8 mouse cellular contexts compared by ENCODE assay signal in the genomic region with DNA sequence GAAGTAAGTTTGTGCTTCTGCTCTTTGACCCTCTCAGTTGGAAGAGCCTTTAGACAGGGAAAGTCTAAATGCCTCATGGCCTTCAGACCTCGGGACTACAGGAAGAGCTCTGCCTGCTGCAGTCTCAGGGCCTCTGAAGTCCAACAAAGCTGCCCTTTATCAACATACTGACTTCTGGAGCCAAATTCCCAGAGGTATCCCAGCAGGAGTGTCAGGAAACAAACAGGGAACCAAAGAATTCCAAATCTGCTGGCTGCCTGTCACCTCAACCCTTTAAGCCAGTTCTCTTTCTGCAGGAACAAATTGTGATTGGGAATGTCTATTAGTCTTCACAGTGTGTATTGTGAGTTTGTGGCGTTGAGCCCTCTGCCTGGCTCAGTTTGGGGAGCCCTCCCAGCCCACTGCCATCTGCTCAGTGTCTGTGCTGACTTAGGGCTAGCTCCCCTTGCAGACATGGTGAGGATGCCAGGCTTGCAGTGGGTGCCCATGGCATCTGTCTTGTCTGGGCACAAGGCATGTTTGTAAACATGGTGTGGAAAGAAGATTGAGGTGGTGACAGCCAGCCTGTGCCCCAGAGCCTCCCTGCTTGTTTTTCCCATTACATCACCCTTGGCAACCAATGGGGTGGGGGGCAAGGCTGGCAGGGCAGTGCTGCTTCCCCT.
DNase-seq lines count a peak whose midpoint lies in the region; ATAC-seq and TF ChIP-seq lines count a peak whose summit lies in the region.

No protein-coding gene starts in this region.

- no peak for TF ChIP-seq POLR2A in lung, adult 2 months (IDR thresholded peaks at IDR 0.05; ENCODE audit: borderline replicate concordance, extremely low read depth, low read depth, low read length)

- no peak for TF ChIP-seq CTCF in lung, adult 2 months (IDR thresholded peaks at IDR 0.05; ENCODE audit: insufficient read depth, low read length)

- no peaks in the 10 kb centered on the region for H3K27me3 ChIP-seq in kidney, embryonic 14.5 days (ENCODE audit: control insufficient read depth, insufficient read depth, low read length)
- no peaks in the 10 kb centered on the region for H3K27me3 ChIP-seq in heart, embryonic 16.5 days (ENCODE audit: control insufficient read depth, insufficient read depth, low read length)

- H3K36me3 ChIP-seq in kidney, embryonic 14.5 days (ENCODE audit: control insufficient read depth, insufficient read depth, low read length): no peaks in the 10 kb centered on the region
- H3K36me3 ChIP-seq in heart, embryonic 16.5 days (ENCODE audit: control insufficient read depth, insufficient read depth): no peaks in the 10 kb centered on the region

- no peak overlapping the region for H3K9ac ChIP-seq in kidney, embryonic 14.5 days (ENCODE audit: low read depth, low read length)
- H3K9ac ChIP-seq in heart, embryonic 16.5 days (ENCODE audit: low read length): no peak overlapping the region; the same call in 1 of the 2 replicates

- no peaks in the 10 kb centered on the region; the same call in 1 of the 2 replicates for H3K4me1 ChIP-seq in kidney, embryonic 14.5 days (ENCODE audit: control insufficient read depth, insufficient read depth, low read length)
- H3K4me1 ChIP-seq in heart, embryonic 16.5 days (ENCODE audit: control insufficient read depth, insufficient read depth, low read length): peaks cover 12% of the 10 kb centered on the region
- peaks cover 13% of the 10 kb centered on the region for H3K4me1 ChIP-seq in lung, adult 2 months (ENCODE audit: control insufficient read depth, insufficient read depth, low read length)

- no peak for DNase-seq in kidney, postnatal 25 days
- DNase-seq in cerebellum, adult 8-10 months: peak; percentile 20
- DNase-seq in lung, adult 2 months: peak; percentile 11
- DNase-seq in urinary bladder, postnatal 36 days (ENCODE audit: low spot score in 2 of 2): no peak
- DNase-seq in B cell, adult 2 months: no peak

- 34% methylated on average over 2 of the region's 2 CpGs for WGBS in kidney, embryonic 14.5 days
- 21% methylated on average over 2 of the region's 2 CpGs for WGBS in heart, embryonic 16.5 days
- WGBS in lung, adult 2 months: 23% methylated on average over 2 of the region's 2 CpGs

- H3K4me2 ChIP-seq in kidney, embryonic 14.5 days (replicated peaks; ENCODE audit: low read depth, low read length): no peak overlapping the region
- H3K4me2 ChIP-seq in heart, embryonic 16.5 days (ENCODE audit: low read depth, low read length): no peak overlapping the region

- no peaks in the 10 kb centered on the region; the same call in 1 of the 2 replicates for H3K9me3 ChIP-seq in kidney, embryonic 14.5 days (ENCODE audit: control insufficient read depth, low read length)
- H3K9me3 ChIP-seq in heart, embryonic 16.5 days (replicated peaks; ENCODE audit: control insufficient read depth, low read length): peaks cover 3% of the 10 kb centered on the region

- no peak for ATAC-seq in kidney, embryonic 14.5 days (ENCODE audit: low FRiP score, low TSS enrichment)
- ATAC-seq in heart, embryonic 16.5 days (replicated peaks; ENCODE audit: extremely low read depth, insufficient read depth, low FRiP score): peak; percentile 23; the same call in 1 of the 2 replicates
- no peak for ATAC-seq in granulocyte monocyte progenitor cell, adult 5-6 weeks (replicated peaks; ENCODE audit: poor library complexity, severe bottlenecking)

- H3K27ac ChIP-seq in kidney, embryonic 14.5 days (ENCODE audit: low read depth, low read length): peak overlapping the region; percentile 24; the same call in 1 of the 2 replicates
- H3K27ac ChIP-seq in heart, embryonic 16.5 days (ENCODE audit: low read length): peak overlapping the region; percentile 76

- H3K4me3 ChIP-seq in kidney, embryonic 14.5 days (ENCODE audit: low read length): no peak overlapping the region
- H3K4me3 ChIP-seq in heart, embryonic 16.5 days (ENCODE audit: low read length): no peak overlapping the region
- H3K4me3 ChIP-seq in lung, adult 2 months (replicated peaks; ENCODE audit: extremely low read depth, low read depth, low read length): no peak overlapping the region

Comparison
In these comparisons a context has a peak if more than half of its experiments do, and no peak if none do; other contexts are left out.
1. DNase-seq: peak in cerebellum, adult 8-10 months (single experiment) and lung, adult 2 months (single experiment); none in kidney, postnatal 25 days (0 of 2), urinary bladder, postnatal 36 days (0 of 2) and B cell, adult 2 months (0 of 2).